Mouse (Mus musculus): Measurements from ENCODE around the gene Arrdc1. TPM values are rescaled to one million over a fixed set of nuclear protein-coding genes. Genes with fewer than 3 reads are reported as not detected.

Arrdc1 gene
- polyA plus RNA-seq, 1 experiment: not detected

GRCm38 (mm10) chr2:24910481-24910880 is 24.6 kb downstream of the Arrdc1 start:
- peaks cover 2% of the 10 kb centered on the region for H3K4me1 ChIP-seq (ENCODE audit: control insufficient read depth, insufficient read depth, low read length)
- no peak overlapping the region for H3K27ac ChIP-seq (ENCODE audit: insufficient read depth, low read depth, low read length)
- WGBS: 94% methylated on average over 4 of the region's 4 CpGs
- TF ChIP-seq CTCF (IDR thresholded peaks at IDR 0.05; ENCODE audit: insufficient read depth, low read depth, low read length) (no peak), POLR2A (IDR thresholded peaks at IDR 0.05; ENCODE audit: insufficient read depth, low read depth, low read length) (no peak)
- H3K4me3 ChIP-seq (ENCODE audit: insufficient read depth, low read depth, low read length): no peak overlapping the region

GRCm38 (mm10) chr2:24905653-24906155 is 29.3 kb downstream of the Arrdc1 start:
- H3K27ac ChIP-seq (ENCODE audit: insufficient read depth, low read depth, low read length): peak overlapping the region; percentile 62

GRCm38 (mm10) chr2:24904823-24905652 is 30.0 kb downstream of the Arrdc1 start:
- peaks cover 11% of the 10 kb centered on the region for H3K4me1 ChIP-seq (ENCODE audit: control insufficient read depth, insufficient read depth, low read length)
- H3K27ac ChIP-seq (ENCODE audit: insufficient read depth, low read depth, low read length): peak overlapping the region; percentile 62
- 50% methylated on average over 11 of the region's 11 CpGs for WGBS
- H3K4me3 ChIP-seq (ENCODE audit: insufficient read depth, low read depth, low read length): no peak overlapping the region
- TF ChIP-seq POLR2A (IDR thresholded peaks at IDR 0.05; ENCODE audit: insufficient read depth, low read depth, low read length) (no peak), CTCF (IDR thresholded peaks at IDR 0.05; ENCODE audit: insufficient read depth, low read depth, low read length) (no peak)

More at GRCm38 (mm10) chr2:24905653-24906155, 29.3 kb downstream of the Arrdc1 start:
- Histone ChIP-seq H3K4me3 (ENCODE audit: insufficient read depth, low read depth, low read length) (no peak overlapping the region), H3K4me1 (ENCODE audit: control insufficient read depth, insufficient read depth, low read length) (peaks cover 11% of the 10 kb centered on the region)
- TF ChIP-seq POLR2A (IDR thresholded peaks at IDR 0.05; ENCODE audit: insufficient read depth, low read depth, low read length): no peak
- TF ChIP-seq CTCF (IDR thresholded peaks at IDR 0.05; ENCODE audit: insufficient read depth, low read depth, low read length): no peak
- 1% methylated on average over 2 of the region's 2 CpGs for WGBS

- H3K4me1 ChIP-seq (ENCODE audit: control insufficient read depth, insufficient read depth, low read length): peaks cover 11% of the 10 kb centered on the region
- TF ChIP-seq POLR2A (IDR thresholded peaks at IDR 0.05; ENCODE audit: insufficient read depth, low read depth, low read length): no peak
- TF ChIP-seq CTCF (IDR thresholded peaks at IDR 0.05; ENCODE audit: insufficient read depth, low read depth, low read length): no peak
- H3K4me3 ChIP-seq (ENCODE audit: insufficient read depth, low read depth, low read length): no peak overlapping the region
- 71% methylated on average over 6 of the region's 6 CpGs for WGBS
- H3K27ac ChIP-seq (ENCODE audit: insufficient read depth, low read depth, low read length): no peak overlapping the region; the same call in 1 of the 2 replicates
Observed at GRCm38 (mm10) chr2:24902999-24903398, 32.1 kb downstream of the Arrdc1 start.

- WGBS: 20% methylated on average over 5 of the region's 5 CpGs
- Histone ChIP-seq H3K4me3 (ENCODE audit: insufficient read depth, low read depth, low read length) (no peak overlapping the region), H3K27ac (ENCODE audit: insufficient read depth, low read depth, low read length) (no peak overlapping the region), H3K4me1 (ENCODE audit: control insufficient read depth, insufficient read depth, low read length) (peaks cover 9% of the 10 kb centered on the region)
- TF ChIP-seq CTCF (IDR thresholded peaks at IDR 0.05; ENCODE audit: insufficient read depth, low read depth, low read length) (no peak), POLR2A (IDR thresholded peaks at IDR 0.05; ENCODE audit: insufficient read depth, low read depth, low read length) (no peak)
Observed at GRCm38 (mm10) chr2:24901055-24901454, 34.0 kb downstream of the Arrdc1 start.

GRCm38 (mm10) chr2:24899292-24899691 is 35.8 kb downstream of the Arrdc1 start:
- WGBS: 66% methylated on average over 2 of the region's 2 CpGs
- Histone ChIP-seq H3K4me3 (ENCODE audit: insufficient read depth, low read depth, low read length) (no peak overlapping the region), H3K4me1 (ENCODE audit: control insufficient read depth, insufficient read depth, low read length) (peaks cover 5% of the 10 kb centered on the region), H3K27ac (ENCODE audit: insufficient read depth, low read depth, low read length) (no peak overlapping the region)
- TF ChIP-seq POLR2A (IDR thresholded peaks at IDR 0.05; ENCODE audit: insufficient read depth, low read depth, low read length) (no peak), CTCF (IDR thresholded peaks at IDR 0.05; ENCODE audit: insufficient read depth, low read depth, low read length) (no peak)

GRCm38 (mm10) chr2:24896761-24897160 is 38.3 kb downstream of the Arrdc1 start:
- 78% methylated on average over 4 of the region's 4 CpGs for WGBS
- Histone ChIP-seq H3K4me3 (ENCODE audit: insufficient read depth, low read depth, low read length) (no peak overlapping the region), H3K27ac (ENCODE audit: insufficient read depth, low read depth, low read length) (no peak overlapping the region; the same call in 1 of the 2 replicates), H3K4me1 (ENCODE audit: control insufficient read depth, insufficient read depth, low read length) (peaks cover 5% of the 10 kb centered on the region)
- no peak for TF ChIP-seq CTCF (IDR thresholded peaks at IDR 0.05; ENCODE audit: insufficient read depth, low read depth, low read length)
- TF ChIP-seq POLR2A (IDR thresholded peaks at IDR 0.05; ENCODE audit: insufficient read depth, low read depth, low read length): no peak

GRCm38 (mm10) chr2:24894211-24894610 is 40.8 kb downstream of the Arrdc1 start:
- no peak for TF ChIP-seq CTCF (IDR thresholded peaks at IDR 0.05; ENCODE audit: insufficient read depth, low read depth, low read length)
- TF ChIP-seq POLR2A (IDR thresholded peaks at IDR 0.05; ENCODE audit: insufficient read depth, low read depth, low read length): no peak
- 97% methylated on average over 1 of the region's 1 CpGs for WGBS
- Histone ChIP-seq H3K4me1 (ENCODE audit: control insufficient read depth, insufficient read depth, low read length) (peaks cover 6% of the 10 kb centered on the region), H3K27ac (ENCODE audit: insufficient read depth, low read depth, low read length) (no peak overlapping the region), H3K4me3 (ENCODE audit: insufficient read depth, low read depth, low read length) (no peak overlapping the region)

GRCm38 (mm10) chr2:24892318-24892717 is 42.7 kb downstream of the Arrdc1 start:
- Histone ChIP-seq H3K27ac (ENCODE audit: insufficient read depth, low read depth, low read length) (0 out of 2 replicates have a peak overlapping the region, but pooled peaks have one; percentile 17), H3K4me3 (ENCODE audit: insufficient read depth, low read depth, low read length) (no peak overlapping the region), H3K4me1 (ENCODE audit: control insufficient read depth, insufficient read depth, low read length) (peaks cover 6% of the 10 kb centered on the region)
- 92% methylated on average over 5 of the region's 5 CpGs for WGBS
- TF ChIP-seq POLR2A (IDR thresholded peaks at IDR 0.05; ENCODE audit: insufficient read depth, low read depth, low read length) (no peak), CTCF (IDR thresholded peaks at IDR 0.05; ENCODE audit: insufficient read depth, low read depth, low read length) (no peak)
